Mouse (Mus musculus) hindbrain, embryonic 12.5 days (tissue): Measurements from ENCODE around the gene Flad1. TPM values are rescaled to one million over a fixed set of nuclear protein-coding genes. Genes with fewer than 3 reads are reported as not detected.
"Not testable (repeated sequence)": the region's sequence is repeated elsewhere in the genome, so short reads cannot be mapped to it uniquely, and the experiment has no call there.

ENCODE experiments used
- ATAC-seq: fragments of 200-750 bp; cut with Nextera tagmentation; 2 replicates; pipeline ENCODE4 v1.8.0; 2017; ENCODE audit warnings: moderate TSS enrichment; ENCODE audit not compliant: low FRiP score
- H3K27ac ChIP-seq: fragments of 300-500 bp; sonication (generic); 2 replicates; pipeline ENCODE4 v1.5.1; 2016; ENCODE audit warnings: mild to moderate bottlenecking
- H3K27me3 ChIP-seq: fragments of 300-500 bp; sonication (generic); 2 replicates; pipeline ENCODE4 v1.6.1; 2016; ENCODE audit warnings: mild to moderate bottlenecking
- H3K36me3 ChIP-seq: fragments of 300-500 bp; sonication (generic); 2 replicates; pipeline ENCODE4 v1.6.1; 2016; ENCODE audit warnings: mild to moderate bottlenecking
- H3K4me1 ChIP-seq: fragments of 300-500 bp; sonication (generic); 2 replicates; pipeline ENCODE4 v1.6.1; 2016
- H3K4me2 ChIP-seq: fragments of 300-500 bp; sonication (generic); replicated peaks from 2 replicates; pipeline ENCODE4 v1.6.1; 2016; ENCODE audit warnings: mild to moderate bottlenecking
- H3K4me3 ChIP-seq: fragments of 300-500 bp; sonication (generic); 2 replicates; pipeline ENCODE4 v1.5.1; 2016; ENCODE audit warnings: mild to moderate bottlenecking
- H3K9ac ChIP-seq: fragments of 300-500 bp; sonication (generic); 2 replicates; pipeline ENCODE4 v1.6.1; 2016; ENCODE audit warnings: mild to moderate bottlenecking, moderate library complexity
- H3K9me3 ChIP-seq: fragments of 300-500 bp; sonication (generic); replicated peaks from 2 replicates; pipeline ENCODE4 v1.6.1; 2016; ENCODE audit warnings: mild to moderate bottlenecking
- WGBS: fragments of 180-500 bp; shearing (Covaris S2); methylation state at CpG from one replicate; pipeline ENCODE4 v1.1.7; 2016; 5-methylcytosine and 5-hydroxymethylcytosine counted together
- polyA plus RNA-seq: library from polyadenylated mRNA; unstranded; fragments of >200 nt; fragmentation: Nextera tagmentation; extraction: Ambion mirVana; gene quantifications from 2 replicates; pipeline ENCODE4 v1.2.1, GENCODE M21; 2016

Flad1 gene
- polyA plus RNA-seq, 1 experiment from 2014 or later, result 36.9 TPM

GRCm38 (mm10) chr3:89437269-89437668, 25.6 kb upstream of the Flad1 start:
- H3K4me1 ChIP-seq, result peaks cover 21% of the 10 kb centered on the region
- no peak for ATAC-seq
- no peaks in the 10 kb centered on the region for H3K9me3 ChIP-seq

GRCm38 (mm10) chr3:89436176-89437113, 24.8 kb upstream of the Flad1 start, which contains the start of gene Pbxip1:
Gene Pbxip1, plus strand, starts transcription at chr3:89436706.
- H3K4me2 ChIP-seq, result peak within 1 kb of the TSS; percentile 54
- H3K27me3 ChIP-seq, result no peaks in the 10 kb centered on the region
- peak within 1 kb of the TSS; percentile 35 for H3K4me3 ChIP-seq
- H3K4me1 ChIP-seq, result peaks cover 25% of the 10 kb centered on the region
- H3K36me3 ChIP-seq, result peaks cover 30% of the 10 kb centered on the region
- ATAC-seq, result peak; percentile 57
- 4% methylated on average over 16 of the region's 16 CpGs for WGBS
- H3K27ac ChIP-seq, result no peak within 1 kb of the TSS
- H3K9ac ChIP-seq, result peak within 1 kb of the TSS; percentile 13
- no peaks in the 10 kb centered on the region for H3K9me3 ChIP-seq

More at GRCm38 (mm10) chr3:89437269-89437668, 25.6 kb upstream of the Flad1 start:
- peak overlapping the region; percentile 35 for H3K4me3 ChIP-seq
- 30% methylated on average over 5 of the region's 5 CpGs for WGBS
- H3K9ac ChIP-seq, result peak overlapping the region; percentile 13
- H3K4me2 ChIP-seq, result peak overlapping the region; percentile 54
- peaks cover 27% of the 10 kb centered on the region for H3K36me3 ChIP-seq
- no peak overlapping the region for H3K27ac ChIP-seq
- no peaks in the 10 kb centered on the region for H3K27me3 ChIP-seq

GRCm38 (mm10) chr3:89435041-89435440, 23.4 kb upstream of the Flad1 start:
- H3K27me3 ChIP-seq, result no peaks in the 10 kb centered on the region
- H3K4me3 ChIP-seq, result no peak overlapping the region
- peaks cover 34% of the 10 kb centered on the region for H3K4me1 ChIP-seq
- WGBS, result 69% methylated on average over 7 of the region's 7 CpGs
- peak overlapping the region; percentile 35; the same call in 1 of the 2 replicates for H3K27ac ChIP-seq
- peaks cover 30% of the 10 kb centered on the region for H3K36me3 ChIP-seq
- H3K9ac ChIP-seq, result no peak overlapping the region; the same call in 1 of the 2 replicates
- H3K9me3 ChIP-seq, result no peaks in the 10 kb centered on the region
- no peak overlapping the region for H3K4me2 ChIP-seq
- no peak for ATAC-seq

GRCm38 (mm10) chr3:89434532-89434931, 22.9 kb upstream of the Flad1 start:
- no peak for ATAC-seq
- Histone ChIP-seq H3K36me3 (peaks cover 30% of the 10 kb centered on the region), H3K27me3 (no peaks in the 10 kb centered on the region), H3K27ac (peak overlapping the region; percentile 35; the same call in 1 of the 2 replicates), H3K4me3 (no peak overlapping the region), H3K9ac (no peak overlapping the region; the same call in 1 of the 2 replicates), H3K4me1 (peaks cover 34% of the 10 kb centered on the region), H3K9me3 (no peaks in the 10 kb centered on the region), H3K4me2 (no peak overlapping the region)
- WGBS, result 89% methylated on average over 11 of the region's 11 CpGs

- peaks cover 34% of the 10 kb centered on the region for H3K4me1 ChIP-seq
- H3K9me3 ChIP-seq, result no peaks in the 10 kb centered on the region
- no peak overlapping the region for H3K9ac ChIP-seq
- 90% methylated on average over 8 of the region's 8 CpGs for WGBS
- no peak overlapping the region for H3K27ac ChIP-seq
- no peaks in the 10 kb centered on the region for H3K27me3 ChIP-seq
- no peak overlapping the region for H3K4me2 ChIP-seq
- H3K4me3 ChIP-seq, result no peak overlapping the region
- ATAC-seq, result no peak
- H3K36me3 ChIP-seq, result peaks cover 34% of the 10 kb centered on the region
These were observed 20.9 kb upstream of the Flad1 start for GRCm38 (mm10) chr3:89432606-89433005.

GRCm38 (mm10) chr3:89430171-89431159, 18.8 kb upstream of the Flad1 start, which contains the start of gene Pygo2:
Gene Pygo2, plus strand, starts transcription at chr3:89430214.
- Histone ChIP-seq H3K9ac (peak within 1 kb of the TSS; percentile 99), H3K27ac (peak within 1 kb of the TSS; percentile 92), H3K36me3 (peaks cover 43% of the 10 kb centered on the region), H3K4me3 (peak within 1 kb of the TSS; percentile 99), H3K9me3 (no peaks in the 10 kb centered on the region), H3K4me2 (peak within 1 kb of the TSS; percentile 87), H3K27me3 (no peaks in the 10 kb centered on the region), H3K4me1 (peaks cover 18% of the 10 kb centered on the region)
- peak; percentile 98 for ATAC-seq
- WGBS, result 3% methylated on average over 61 of the region's 68 CpGs

- H3K27me3 ChIP-seq, H3K9me3 ChIP-seq, H3K4me3 ChIP-seq, H3K4me2 ChIP-seq, H3K27ac ChIP-seq, ATAC-seq, H3K9ac ChIP-seq: not testable (repeated sequence)
- Histone ChIP-seq H3K36me3 (peaks cover 44% of the 10 kb centered on the region), H3K4me1 (peaks cover 13% of the 10 kb centered on the region)
- WGBS, result 90% methylated on average over 7 of the region's 7 CpGs
These were observed 17.4 kb upstream of the Flad1 start for GRCm38 (mm10) chr3:89429021-89429420.

- H3K27me3 ChIP-seq, result no peaks in the 10 kb centered on the region
- no peak for ATAC-seq
- WGBS, result 94% methylated on average over 4 of the region's 4 CpGs
- no peak overlapping the region for H3K27ac ChIP-seq
- H3K4me3 ChIP-seq, result no peak overlapping the region
- no peaks in the 10 kb centered on the region for H3K9me3 ChIP-seq
- H3K4me1 ChIP-seq, result peaks cover 24% of the 10 kb centered on the region
- no peak overlapping the region for H3K4me2 ChIP-seq
- no peak overlapping the region for H3K9ac ChIP-seq
- peaks cover 25% of the 10 kb centered on the region for H3K36me3 ChIP-seq
These were observed 14.2 kb upstream of the Flad1 start for GRCm38 (mm10) chr3:89425876-89426275.

- H3K4me3 ChIP-seq, result no peak overlapping the region
- H3K4me2 ChIP-seq, result no peak overlapping the region
- no peak overlapping the region for H3K9ac ChIP-seq
- H3K9me3 ChIP-seq, result no peaks in the 10 kb centered on the region
- H3K27ac ChIP-seq, result no peak overlapping the region
- H3K27me3 ChIP-seq, result no peaks in the 10 kb centered on the region
- peaks cover 25% of the 10 kb centered on the region for H3K4me1 ChIP-seq
- H3K36me3 ChIP-seq, result peaks cover 25% of the 10 kb centered on the region
- 88% methylated on average over 5 of the region's 5 CpGs for WGBS
- ATAC-seq, result no peak
These were observed 13.5 kb upstream of the Flad1 start for GRCm38 (mm10) chr3:89425141-89425525.

GRCm38 (mm10) chr3:89424416-89425140, 12.9 kb upstream of the Flad1 start:
- WGBS, result 90% methylated on average over 5 of the region's 5 CpGs
- H3K27ac ChIP-seq, result no peak overlapping the region
- no peak for ATAC-seq
- H3K4me3 ChIP-seq, result no peak overlapping the region
- H3K4me1 ChIP-seq, result peaks cover 29% of the 10 kb centered on the region
- H3K9ac ChIP-seq, result no peak overlapping the region
- no peaks in the 10 kb centered on the region for H3K9me3 ChIP-seq
- H3K27me3 ChIP-seq, result no peaks in the 10 kb centered on the region
- peaks cover 25% of the 10 kb centered on the region for H3K36me3 ChIP-seq
- H3K4me2 ChIP-seq, result 0 out of 2 replicates have a peak overlapping the region, but pooled peaks have one; percentile 1

- Histone ChIP-seq H3K4me1 (peaks cover 34% of the 10 kb centered on the region), H3K27ac (peak overlapping the region; percentile 67; the same call in 1 of the 2 replicates), H3K9ac (peak overlapping the region; percentile 64), H3K9me3 (no peaks in the 10 kb centered on the region), H3K27me3 (no peaks in the 10 kb centered on the region), H3K4me3 (peak overlapping the region; percentile 38), H3K36me3 (peaks cover 21% of the 10 kb centered on the region), H3K4me2 (peak overlapping the region; percentile 65)
- ATAC-seq, result no peak
- WGBS, result 72% methylated on average over 6 of the region's 6 CpGs
These were observed 11.0 kb upstream of the Flad1 start for GRCm38 (mm10) chr3:89422556-89423205.
